Mouse (Mus musculus): ENCODE data around the gene Ddx3x.

DNA sequence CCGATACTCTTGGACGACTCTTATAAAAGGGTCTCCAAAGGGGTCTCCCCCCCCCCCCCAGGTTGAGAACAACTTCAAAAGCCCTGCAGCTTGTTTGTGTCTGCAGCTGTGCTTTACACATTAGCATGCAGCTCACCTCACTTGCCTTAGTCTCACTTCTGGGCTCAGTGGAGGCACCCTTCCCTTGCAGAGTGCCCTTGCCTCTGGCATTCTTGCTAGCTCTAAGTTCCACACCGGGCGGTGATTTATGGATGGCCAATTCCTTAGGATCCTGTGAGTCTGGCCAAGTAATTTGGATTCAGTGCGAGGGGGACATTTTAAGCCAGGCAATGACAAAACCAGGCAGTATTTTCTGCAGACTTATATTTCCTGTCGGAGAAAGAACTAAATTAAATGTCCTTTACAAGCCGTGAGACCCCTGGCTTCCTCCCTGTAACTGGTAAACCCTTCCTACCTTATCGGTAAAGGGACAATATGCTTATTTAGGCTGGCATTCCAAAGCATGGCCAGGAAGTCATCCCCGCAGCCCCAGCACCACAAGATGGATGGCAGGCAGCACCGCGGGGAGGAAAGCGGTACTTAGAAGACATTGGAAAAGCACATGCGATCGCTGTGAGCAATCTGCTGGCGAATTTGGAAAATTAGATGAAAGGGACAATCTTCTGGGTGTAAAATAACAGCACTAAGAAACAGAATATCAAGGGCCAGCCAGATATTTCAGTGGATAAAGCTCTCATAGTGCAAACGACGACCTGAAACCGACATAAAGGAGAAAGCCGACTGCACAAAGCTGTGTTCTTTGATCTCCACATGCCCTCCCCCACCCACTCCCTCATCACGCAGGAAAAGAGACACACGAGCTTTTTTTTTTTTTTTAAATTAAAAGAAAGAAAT is 39.1 kb upstream of the Ddx3x start:
- no peak for TF ChIP-seq CTCF (IDR thresholded peaks at IDR 0.05; ENCODE audit: low read depth)
- no peak for TF ChIP-seq EP300 (IDR thresholded peaks at IDR 0.05; ENCODE audit: low read depth)
